Mouse (Mus musculus) layer of hippocampus, adult 18-20 months (tissue): ENCODE results near the gene Arhgap23. TPM values are rescaled to one million over a fixed set of nuclear protein-coding genes. Genes with fewer than 3 reads are reported as not detected.

ENCODE experiments used
- DNase-seq, 2 experiments: peaks; one replicate each; pipeline ENCODE4 v3.0.0; 2022; ENCODE audit warnings: low spot score in 2 of 2
- total RNA-seq, 2 experiments: library from RNA; stranded (reverse); gene quantifications; 2 replicates each; pipeline ENCODE4 v1.2.3; 2021

Arhgap23 gene
- total RNA-seq, 2 experiments from 2014 or later: 79.8 to 88.1 TPM

DNA sequence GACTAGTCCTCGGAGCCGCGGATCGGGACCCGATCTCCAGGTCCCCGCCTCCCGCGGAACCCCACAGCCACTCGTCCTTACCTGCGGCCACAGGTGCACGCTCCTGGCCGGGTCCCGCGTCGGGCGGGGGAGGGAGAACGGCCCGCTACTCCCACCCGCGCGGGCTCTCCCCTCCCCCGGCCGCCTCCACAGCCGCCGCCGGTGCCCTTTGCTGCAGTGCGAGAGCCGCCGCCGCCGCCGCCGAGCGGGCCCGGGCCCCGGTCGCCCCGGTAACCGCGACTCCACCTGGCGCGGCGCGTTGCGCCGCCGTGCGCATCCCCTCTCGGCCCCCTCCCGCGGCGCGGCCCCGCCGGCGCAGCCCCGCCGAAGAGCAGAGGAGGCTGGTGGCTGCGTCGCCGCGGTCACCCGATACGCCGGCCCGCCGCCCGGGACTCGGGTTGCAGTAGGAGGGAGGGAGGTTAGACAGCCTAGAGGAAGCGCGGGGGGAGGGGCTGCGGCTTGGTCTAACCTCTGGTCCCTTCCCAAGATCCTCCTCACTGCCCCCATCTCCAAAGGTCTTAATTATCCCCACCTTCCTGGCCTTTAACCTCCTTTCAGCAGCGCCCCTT, 131.6 kb downstream of the Arhgap23 start:
- no peak for DNase-seq

DNA sequence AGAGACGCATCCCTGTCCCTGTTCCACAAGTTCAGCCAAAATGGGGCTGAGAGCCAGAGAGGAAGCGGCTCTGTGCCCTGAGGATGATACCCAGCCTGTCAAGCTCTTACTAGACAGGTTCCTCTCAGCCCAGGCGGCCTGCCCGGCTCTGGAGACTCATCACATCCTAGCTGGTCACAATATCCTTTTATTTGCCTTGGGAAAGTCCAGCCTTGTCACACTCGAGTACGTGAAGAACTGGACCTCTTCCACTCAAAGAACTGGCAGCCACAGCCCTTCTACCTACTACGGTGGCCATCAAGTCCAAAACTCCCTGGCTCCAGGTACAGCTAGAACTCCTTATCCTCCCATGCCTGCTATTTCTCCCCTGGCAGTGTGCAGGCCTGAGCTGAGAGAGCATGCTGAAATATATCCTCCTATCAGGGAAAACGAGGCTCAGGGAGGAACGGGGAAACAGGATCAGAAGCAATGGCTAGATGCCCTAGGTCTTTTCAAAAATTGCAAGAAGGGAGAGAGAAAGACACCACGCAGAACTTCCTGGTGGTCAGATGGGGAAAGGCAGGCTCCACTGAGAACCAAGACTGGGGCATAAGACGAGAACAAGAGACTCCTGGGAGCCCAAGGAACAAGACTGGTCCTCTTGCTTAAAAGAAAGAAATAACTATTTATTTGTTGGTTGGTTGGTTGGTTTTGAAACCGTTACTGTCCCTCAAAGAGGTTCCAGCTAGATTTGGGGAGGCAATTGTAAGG, 132.8 kb downstream of the Arhgap23 start:
- no peak for DNase-seq

DNA sequence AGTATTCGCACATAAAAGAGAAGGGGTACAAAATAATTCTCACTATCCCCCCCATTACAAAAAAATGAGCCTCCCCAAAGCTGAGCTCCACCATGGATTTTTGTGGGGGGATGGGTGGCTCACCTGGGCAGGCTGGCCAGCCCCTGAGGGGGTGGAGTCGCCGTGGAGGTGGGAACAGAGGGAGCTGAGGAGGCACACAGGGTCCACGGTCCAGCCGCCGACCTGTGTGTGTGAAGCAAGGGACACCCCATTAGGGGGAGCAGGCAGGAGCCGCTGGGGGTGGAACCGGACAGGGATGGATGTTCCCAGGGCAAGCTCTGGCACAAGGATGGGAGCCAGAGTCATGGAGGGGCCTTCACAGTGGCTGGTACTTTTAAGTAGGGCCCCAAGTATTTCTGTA, 133.4 kb downstream of the Arhgap23 start:
- no peak for DNase-seq

Other genes starting within 250 kb of the Arhgap23 start
- gene Kpnb1, start 227.7 kb upstream of the Arhgap23 start, total RNA-seq: 100 to 1,000 TPM; 125 to 130 TPM
- gene Npepps, start 134.9 kb upstream of the Arhgap23 start, total RNA-seq: 100 to 1,000 TPM; 135 to 145 TPM
- gene Mrpl45, start 99.8 kb upstream of the Arhgap23 start, total RNA-seq: 10 to 100 TPM; 27.7 to 30.6 TPM
- under 1 TPM; 0.13 to 0.40 TPM for gene Gpr179, start 63.5 kb upstream of the Arhgap23 start, total RNA-seq
- gene Socs7, start 53.0 kb upstream of the Arhgap23 start, total RNA-seq: 10 to 100 TPM; 81.5 to 85.4 TPM
- not detected for gene 4933428G20Rik, start 84.8 kb downstream of the Arhgap23 start, total RNA-seq
- gene Srcin1, start 160.7 kb downstream of the Arhgap23 start, total RNA-seq: 100 to 1,000 TPM; 218 to 221 TPM
- 10 to 100 TPM; 46.1 to 48.8 TPM for gene Epop, start 214.2 kb downstream of the Arhgap23 start, total RNA-seq
- gene Mllt6, start 247.9 kb downstream of the Arhgap23 start, total RNA-seq: 100 to 1,000 TPM; 122 to 137 TPM